Mouse (Mus musculus): ENCODE measurements around the gene Rps26. TPM values are rescaled to one million over a fixed set of nuclear protein-coding genes. Genes with fewer than 3 reads are reported as not detected.
"Not testable (repeated sequence)": the region's sequence is repeated elsewhere in the genome, so short reads cannot be mapped to it uniquely, and the experiment has no call there.

Gene Rps26
- total and polyA plus RNA-seq, 3 experiments, result 1,182 to 5,947 (median 4,124) TPM

DNA sequence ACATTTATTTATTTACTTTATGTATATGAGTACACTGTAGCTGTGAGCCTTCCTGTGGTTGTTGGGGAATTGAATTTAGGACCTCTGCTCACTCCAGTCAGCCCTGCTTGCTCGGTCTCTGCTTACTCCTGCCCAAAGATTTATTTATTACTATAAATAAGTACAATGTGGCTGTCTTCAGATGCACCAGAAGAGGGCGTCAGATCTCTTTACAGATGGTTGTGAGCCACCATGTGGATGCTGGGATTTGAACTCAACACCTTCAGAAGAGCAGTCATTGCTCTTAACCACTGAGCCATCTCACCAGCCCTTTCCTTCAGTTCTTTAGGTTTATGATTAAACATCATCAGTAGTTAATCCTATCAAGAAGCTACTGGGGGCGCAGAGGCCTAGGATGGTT lies 11.6 kb downstream of the Rps26 start:
- H3K4me3 ChIP-seq (ENCODE audit: low read depth, low read length), result no peak overlapping the region
- peaks cover 27% of the 10 kb centered on the region for H3K4me1 ChIP-seq (ENCODE audit: insufficient read depth, low read depth, low read length)
- H3K9me3 ChIP-seq (replicated peaks), result no peaks in the 10 kb centered on the region
- DNase-seq (ENCODE audit: low spot score) (no peak), ATAC-seq (ENCODE audit: extremely low read depth, insufficient number of reproducible peaks, low FRiP score, poor library complexity, severe bottlenecking) (no peak)
- no peaks in the 10 kb centered on the region for H3K36me3 ChIP-seq (replicated peaks)
- TF ChIP-seq TAL1 (conservative IDR thresholded peaks at IDR 0.05; ENCODE audit: low read depth, low read length) (no peak), GATA1 (IDR thresholded peaks at IDR 0.05; ENCODE audit: borderline replicate concordance, low read length) (no peak), CTCF (IDR thresholded peaks at IDR 0.05; ENCODE audit: low read depth, low read length) (no peak), GATA2 (IDR thresholded peaks at IDR 0.05; ENCODE audit: borderline replicate concordance, low read depth, low read length) (no peak), POLR2AphosphoS5 (IDR thresholded peaks at IDR 0.05; ENCODE audit: insufficient replicate concordance, low read depth, low read length) (no peak)
- peaks cover 12% of the 10 kb centered on the region; the same call in 1 of the 2 replicates for H3K27me3 ChIP-seq (ENCODE audit: insufficient read depth, low read length)

- Histone ChIP-seq H3K27me3 (ENCODE audit: insufficient read depth, low read length) (peaks cover 12% of the 10 kb centered on the region; the same call in 1 of the 2 replicates), H3K4me1 (ENCODE audit: insufficient read depth, low read depth, low read length) (peaks cover 27% of the 10 kb centered on the region)
- H3K36me3 ChIP-seq (replicated peaks); H3K9me3 ChIP-seq (replicated peaks); H3K4me3 ChIP-seq (ENCODE audit: low read depth, low read length); ATAC-seq (ENCODE audit: extremely low read depth, insufficient number of reproducible peaks, low FRiP score, poor library complexity, severe bottlenecking); DNase-seq (ENCODE audit: low spot score): not testable (repeated sequence)
These were observed 12.7 kb downstream of the Rps26 start for GRCm38 (mm10) chr10:128613820-128614219.

- Histone ChIP-seq H3K4me3 (ENCODE audit: low read depth, low read length) (no peak overlapping the region), H3K4me1 (ENCODE audit: insufficient read depth, low read depth, low read length) (peaks cover 27% of the 10 kb centered on the region), H3K36me3 (replicated peaks) (no peaks in the 10 kb centered on the region), H3K27me3 (ENCODE audit: insufficient read depth, low read length) (peaks cover 12% of the 10 kb centered on the region; the same call in 1 of the 2 replicates), H3K9me3 (replicated peaks) (no peaks in the 10 kb centered on the region)
- no peak for DNase-seq (ENCODE audit: low spot score)
- no peak for ATAC-seq (ENCODE audit: extremely low read depth, insufficient number of reproducible peaks, low FRiP score, poor library complexity, severe bottlenecking)
- TF ChIP-seq POLR2AphosphoS5 (IDR thresholded peaks at IDR 0.05; ENCODE audit: insufficient replicate concordance, low read depth, low read length) (no peak), TAL1 (conservative IDR thresholded peaks at IDR 0.05; ENCODE audit: low read depth, low read length) (no peak), GATA1 (IDR thresholded peaks at IDR 0.05; ENCODE audit: borderline replicate concordance, low read length) (no peak), GATA2 (IDR thresholded peaks at IDR 0.05; ENCODE audit: borderline replicate concordance, low read depth, low read length) (no peak), CTCF (IDR thresholded peaks at IDR 0.05; ENCODE audit: low read depth, low read length) (no peak)
These were observed 13.4 kb downstream of the Rps26 start for GRCm38 (mm10) chr10:128613154-128613440.

GRCm38 (mm10) chr10:128612433-128613153 lies 14.0 kb downstream of the Rps26 start:
- DNase-seq (ENCODE audit: low spot score) (peak; percentile 56), ATAC-seq (ENCODE audit: extremely low read depth, insufficient number of reproducible peaks, low FRiP score, poor library complexity, severe bottlenecking) (peak; percentile 66; the same call in 1 of the 2 replicates)
- Histone ChIP-seq H3K4me1 (ENCODE audit: insufficient read depth, low read depth, low read length) (peaks cover 27% of the 10 kb centered on the region), H3K27me3 (ENCODE audit: insufficient read depth, low read length) (peaks cover 12% of the 10 kb centered on the region; the same call in 1 of the 2 replicates), H3K9me3 (replicated peaks) (no peaks in the 10 kb centered on the region), H3K36me3 (replicated peaks) (no peaks in the 10 kb centered on the region), H3K4me3 (ENCODE audit: low read depth, low read length) (no peak overlapping the region)
- TF ChIP-seq CTCF (IDR thresholded peaks at IDR 0.05; ENCODE audit: low read depth, low read length), result peak; percentile 86
- TF ChIP-seq GATA1 (IDR thresholded peaks at IDR 0.05; ENCODE audit: borderline replicate concordance, low read length), result no peak
- no peak for TF ChIP-seq POLR2AphosphoS5 (IDR thresholded peaks at IDR 0.05; ENCODE audit: insufficient replicate concordance, low read depth, low read length)
- no peak for TF ChIP-seq TAL1 (conservative IDR thresholded peaks at IDR 0.05; ENCODE audit: low read depth, low read length)
- no peak for TF ChIP-seq GATA2 (IDR thresholded peaks at IDR 0.05; ENCODE audit: borderline replicate concordance, low read depth, low read length)

DNA sequence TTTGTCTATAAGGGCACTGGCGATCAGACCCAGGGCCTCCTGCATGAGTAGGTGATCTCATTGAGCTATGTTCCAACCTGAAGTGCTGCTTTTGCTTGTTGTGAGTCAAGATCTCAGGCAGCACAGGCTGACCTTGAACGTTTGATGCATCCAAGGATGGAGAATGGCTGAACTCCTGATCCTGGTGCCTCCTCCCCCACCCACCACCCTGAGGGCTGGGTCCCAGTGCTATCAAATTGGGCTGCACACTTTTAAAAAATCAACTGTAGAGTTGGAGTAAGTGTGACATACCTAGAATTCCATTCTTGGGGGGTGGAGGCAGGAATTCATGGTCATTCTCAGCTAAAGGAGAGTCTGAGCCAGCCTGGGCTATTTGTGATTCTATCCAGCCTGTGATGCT lies 20.1 kb downstream of the Rps26 start:
- Histone ChIP-seq H3K36me3 (replicated peaks) (no peaks in the 10 kb centered on the region), H3K4me1 (ENCODE audit: insufficient read depth, low read depth, low read length) (peaks cover 28% of the 10 kb centered on the region), H3K9me3 (replicated peaks) (no peaks in the 10 kb centered on the region), H3K4me3 (ENCODE audit: low read depth, low read length) (no peak overlapping the region), H3K27me3 (ENCODE audit: insufficient read depth, low read length) (no peaks in the 10 kb centered on the region)
- DNase-seq (ENCODE audit: low spot score), result no peak
- TF ChIP-seq POLR2AphosphoS5 (IDR thresholded peaks at IDR 0.05; ENCODE audit: insufficient replicate concordance, low read depth, low read length) (no peak), TAL1 (conservative IDR thresholded peaks at IDR 0.05; ENCODE audit: low read depth, low read length) (no peak), GATA2 (IDR thresholded peaks at IDR 0.05; ENCODE audit: borderline replicate concordance, low read depth, low read length) (no peak), GATA1 (IDR thresholded peaks at IDR 0.05; ENCODE audit: borderline replicate concordance, low read length) (no peak), CTCF (IDR thresholded peaks at IDR 0.05; ENCODE audit: low read depth, low read length) (no peak)
- no peak for ATAC-seq (ENCODE audit: extremely low read depth, insufficient number of reproducible peaks, low FRiP score, poor library complexity, severe bottlenecking)

- Histone ChIP-seq H3K36me3 (replicated peaks) (no peaks in the 10 kb centered on the region), H3K4me3 (ENCODE audit: low read depth, low read length) (no peak overlapping the region), H3K27me3 (ENCODE audit: insufficient read depth, low read length) (peaks cover 10% of the 10 kb centered on the region), H3K9me3 (replicated peaks) (no peaks in the 10 kb centered on the region), H3K4me1 (ENCODE audit: insufficient read depth, low read depth, low read length) (peaks cover 28% of the 10 kb centered on the region)
- no peak for ATAC-seq (ENCODE audit: extremely low read depth, insufficient number of reproducible peaks, low FRiP score, poor library complexity, severe bottlenecking)
- TF ChIP-seq POLR2AphosphoS5 (IDR thresholded peaks at IDR 0.05; ENCODE audit: insufficient replicate concordance, low read depth, low read length), result no peak
- TF ChIP-seq GATA1 (IDR thresholded peaks at IDR 0.05; ENCODE audit: borderline replicate concordance, low read length), result no peak
- no peak for DNase-seq (ENCODE audit: low spot score)
These were observed 23.9 kb downstream of the Rps26 start for GRCm38 (mm10) chr10:128602470-128603128.

All from G1E (cell line).